Mouse (Mus musculus): Measurements from ENCODE around the gene Adcy1.

DNA sequence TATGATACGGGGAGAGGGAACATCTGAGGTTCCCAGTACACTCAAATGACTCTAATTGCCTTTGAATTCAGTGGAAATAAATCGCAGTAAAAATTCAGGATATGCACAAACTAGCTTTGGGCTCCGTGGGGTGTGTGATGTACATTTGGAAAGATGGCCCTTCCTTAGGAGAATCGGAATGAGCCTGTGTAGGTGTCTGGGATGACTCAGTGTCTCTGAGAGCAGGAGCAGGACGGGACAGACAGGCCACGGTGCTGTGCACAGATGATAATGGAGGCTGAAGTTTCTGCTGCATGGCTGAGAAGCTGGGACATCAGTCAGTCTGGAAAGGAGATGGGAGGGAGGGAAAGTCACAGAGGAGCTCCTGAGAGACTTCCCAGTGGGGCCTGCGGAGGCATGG is 5.5 kb upstream of the Adcy1 start:
- TF ChIP-seq ETS1 (conservative IDR thresholded peaks at IDR 0.05; ENCODE audit: low read depth, low read length) (no peak), MAZ (IDR thresholded peaks at IDR 0.05; ENCODE audit: low read depth, low read length) (no peak), HCFC1 (IDR thresholded peaks at IDR 0.05; ENCODE audit: low read depth, low read length) (no peak), ZKSCAN1 (IDR thresholded peaks at IDR 0.05; ENCODE audit: borderline replicate concordance, low read depth, low read length) (no peak), RCOR1 (conservative IDR thresholded peaks at IDR 0.05; ENCODE audit: low read depth, low read length) (no peak), CTCF (conservative IDR thresholded peaks at IDR 0.05 in 1 of 2, IDR thresholded peaks at IDR 0.05 in 1 of 2; ENCODE audit: low read depth in 2 of 2, low read length in 2 of 2) (no peak), ZC3H11A (IDR thresholded peaks at IDR 0.05; ENCODE audit: low read depth, low read length) (no peak), CHD1 (IDR thresholded peaks at IDR 0.05; ENCODE audit: low read depth, low read length) (no peak), EP300 (IDR thresholded peaks at IDR 0.05; ENCODE audit: low read length) (no peak), KAT2A (IDR thresholded peaks at IDR 0.05; ENCODE audit: insufficient replicate concordance, low read length) (no peak), MYC (IDR thresholded peaks at IDR 0.05; ENCODE audit: low read depth, low read length) (no peak), POLR2A (IDR thresholded peaks at IDR 0.05; ENCODE audit: low read depth, low read length) (no peak), NELFE (IDR thresholded peaks at IDR 0.05; ENCODE audit: low read depth, low read length) (no peak)
